Mouse (Mus musculus): ENCODE measurements around the gene Anapc16.

Anapc16 gene

GRCm38 (mm10) chr10:59980815-59981244 lies 22.1 kb downstream of the Anapc16 start:
- peak; percentile 87; the same call in 1 of the 2 replicates for TF ChIP-seq GATA4 (IDR thresholded peaks at IDR 0.05; ENCODE audit: insufficient replicate concordance, low read length)

DNA sequence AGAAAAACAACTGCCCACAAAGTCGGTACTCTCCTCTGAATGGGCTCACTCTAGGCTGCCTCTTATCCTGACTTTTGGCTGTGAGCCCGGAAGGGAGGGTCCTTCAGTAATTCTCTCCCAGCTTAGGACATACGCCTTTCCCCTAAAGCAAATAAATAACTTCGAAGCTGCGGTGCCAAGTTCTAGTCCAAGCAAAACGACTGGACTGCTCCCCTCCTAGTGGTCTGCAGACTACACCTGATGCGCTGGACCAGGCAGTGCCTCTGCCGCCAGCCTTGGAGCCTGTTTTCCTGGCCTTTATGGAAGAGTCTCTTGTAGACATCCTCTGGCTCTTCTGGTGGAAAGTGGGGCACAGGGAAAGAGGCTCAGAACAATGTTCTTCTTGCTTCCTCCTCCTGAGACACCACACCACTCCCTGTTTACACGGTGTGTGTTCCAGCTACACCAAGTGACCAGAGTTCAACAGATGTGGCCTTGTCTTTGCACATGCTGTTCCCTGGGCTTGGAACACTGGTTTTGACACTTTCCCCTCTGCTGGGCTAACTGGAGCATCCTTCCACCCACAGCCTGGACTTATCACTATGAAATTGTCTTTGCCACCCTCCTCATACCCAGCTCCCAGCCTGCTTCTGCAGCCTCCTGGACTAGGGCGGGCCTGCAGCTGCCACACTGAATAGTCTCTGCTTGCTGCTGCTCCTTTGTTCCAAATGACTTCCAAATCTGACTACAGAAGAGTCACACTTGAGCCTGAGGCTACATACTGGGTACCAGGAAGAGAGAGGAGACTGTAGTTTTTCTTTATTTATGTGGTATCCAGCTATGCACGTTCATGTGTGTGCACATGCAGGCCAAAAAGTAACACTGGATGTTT lies 23.8 kb downstream of the Anapc16 start:
- no peak for TF ChIP-seq GATA4 (IDR thresholded peaks at IDR 0.05; ENCODE audit: insufficient replicate concordance, low read length)

DNA sequence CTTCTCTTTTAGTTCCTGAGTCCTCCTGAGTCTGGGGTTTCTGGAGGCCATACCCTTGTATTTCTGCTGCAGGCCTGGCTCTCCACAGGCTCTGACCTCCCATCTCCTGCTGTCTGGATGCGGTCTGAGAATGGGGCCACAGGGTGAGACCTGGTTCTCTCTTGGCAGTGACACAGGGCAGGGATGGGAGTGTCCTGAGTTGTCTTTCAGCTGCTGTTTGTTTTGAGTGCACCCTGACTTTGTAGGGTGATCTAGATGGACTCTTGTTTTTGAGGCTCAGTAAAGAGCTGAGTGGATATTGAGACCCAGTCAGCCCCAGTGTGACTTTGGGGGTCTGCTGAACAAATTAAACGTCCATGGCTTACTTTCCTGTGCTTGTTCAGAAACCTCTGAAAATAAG lies 24.5 kb downstream of the Anapc16 start:
- TF ChIP-seq GATA4 (IDR thresholded peaks at IDR 0.05; ENCODE audit: insufficient replicate concordance, low read length) = no peak

DNA sequence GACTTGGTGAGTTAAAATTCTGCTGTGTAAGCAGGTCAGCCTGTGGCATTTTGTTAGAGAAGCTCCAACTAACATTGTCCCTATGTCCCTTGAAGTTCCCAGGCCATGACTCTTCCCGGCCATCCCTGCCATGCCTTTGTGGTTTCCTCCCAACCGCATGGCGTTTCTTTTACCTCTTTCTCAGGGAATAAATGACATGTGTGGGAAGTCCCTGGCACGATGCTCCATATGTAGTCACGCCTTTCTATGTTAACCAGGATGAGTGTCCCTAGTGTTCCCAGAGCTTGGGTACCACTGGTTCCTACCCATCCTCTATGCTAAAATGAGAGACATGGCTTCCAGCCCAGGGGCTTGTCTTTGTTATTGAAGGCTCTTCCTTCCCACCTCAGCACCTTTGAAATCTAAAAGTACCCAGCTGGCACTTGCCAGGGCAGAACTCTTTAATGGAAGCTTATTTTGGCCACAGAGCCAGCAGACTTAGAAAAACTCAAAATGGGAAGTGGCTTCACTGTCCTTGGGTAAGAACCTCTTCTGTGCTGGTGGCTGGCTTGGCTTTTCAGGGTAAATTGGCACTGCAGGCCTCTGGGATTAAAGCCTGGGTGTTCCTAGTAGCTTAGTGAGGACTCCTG lies 25.1 kb downstream of the Anapc16 start:
- TF ChIP-seq GATA4 (IDR thresholded peaks at IDR 0.05; ENCODE audit: insufficient replicate concordance, low read length) = no peak

DNA sequence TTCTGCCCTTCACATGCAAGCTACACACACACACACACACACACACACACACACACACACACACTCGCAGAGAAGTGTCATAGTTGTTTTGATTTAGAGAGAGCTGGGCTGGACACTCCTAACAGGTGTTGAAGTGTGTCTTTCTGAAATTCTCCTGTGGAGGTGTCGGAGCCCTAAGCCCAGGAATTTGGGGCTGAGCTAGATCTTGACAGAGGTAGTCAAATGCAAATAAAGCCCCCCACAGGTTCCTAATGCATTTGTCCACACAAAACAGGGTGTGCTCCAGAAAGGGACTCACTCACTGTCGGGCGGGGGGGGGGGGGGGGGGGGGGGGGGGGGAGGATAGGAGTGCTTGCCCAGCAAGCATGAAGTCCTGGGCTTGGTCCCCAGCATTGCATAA lies 25.8 kb downstream of the Anapc16 start:
- TF ChIP-seq GATA4 (IDR thresholded peaks at IDR 0.05; ENCODE audit: insufficient replicate concordance, low read length) = no peak

- TF ChIP-seq GATA4 (IDR thresholded peaks at IDR 0.05; ENCODE audit: insufficient replicate concordance, low read length) = no peak
Observed at GRCm38 (mm10) chr10:59974786-59975185, 28.1 kb downstream of the Anapc16 start.

DNA sequence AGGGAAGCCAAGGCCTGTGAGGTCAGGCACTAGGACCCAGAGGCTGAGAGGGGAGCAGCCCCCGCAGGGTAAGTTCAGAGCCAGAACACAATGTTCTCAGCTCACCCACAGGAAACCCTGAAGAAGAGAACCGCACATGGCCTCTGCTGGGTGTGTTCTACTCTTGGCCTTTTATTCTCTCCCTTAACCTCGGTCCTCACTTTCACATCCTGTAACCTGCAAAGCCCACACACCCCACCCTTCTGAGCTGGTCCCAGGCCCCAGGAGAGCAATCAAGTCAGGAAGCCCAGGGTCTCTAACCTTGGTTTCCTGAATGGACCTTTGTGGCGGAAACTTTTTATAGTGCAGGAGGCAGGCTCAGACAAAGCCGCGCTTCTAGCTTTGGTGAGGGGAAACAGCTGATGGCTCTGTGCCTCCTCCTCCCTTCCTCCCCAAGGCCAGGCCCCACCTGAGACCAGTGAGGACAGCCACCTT lies 28.7 kb downstream of the Anapc16 start:
- peak; percentile 83; the same call in 1 of the 2 replicates for TF ChIP-seq GATA4 (IDR thresholded peaks at IDR 0.05; ENCODE audit: insufficient replicate concordance, low read length)

DNA sequence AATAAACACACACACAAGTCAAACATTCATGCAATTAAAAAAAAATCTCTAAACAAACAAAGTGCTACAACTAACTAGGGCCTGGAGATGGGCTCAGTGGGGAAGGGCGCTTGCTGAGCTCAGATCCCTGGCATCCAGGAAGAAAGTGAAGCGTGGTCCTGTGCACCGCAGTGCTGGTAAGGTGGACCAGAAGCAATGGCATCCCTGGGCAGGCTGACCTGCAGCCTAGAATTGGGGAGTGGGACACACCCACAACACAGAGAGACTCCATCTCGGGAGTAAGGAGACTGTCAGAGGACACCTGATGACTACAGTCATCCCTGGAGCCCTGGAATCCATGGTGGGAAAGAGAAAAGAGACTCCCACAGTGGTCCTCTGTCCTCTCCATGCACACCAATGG lies 29.5 kb downstream of the Anapc16 start:
- no peak for TF ChIP-seq GATA4 (IDR thresholded peaks at IDR 0.05; ENCODE audit: insufficient replicate concordance, low read length)

DNA sequence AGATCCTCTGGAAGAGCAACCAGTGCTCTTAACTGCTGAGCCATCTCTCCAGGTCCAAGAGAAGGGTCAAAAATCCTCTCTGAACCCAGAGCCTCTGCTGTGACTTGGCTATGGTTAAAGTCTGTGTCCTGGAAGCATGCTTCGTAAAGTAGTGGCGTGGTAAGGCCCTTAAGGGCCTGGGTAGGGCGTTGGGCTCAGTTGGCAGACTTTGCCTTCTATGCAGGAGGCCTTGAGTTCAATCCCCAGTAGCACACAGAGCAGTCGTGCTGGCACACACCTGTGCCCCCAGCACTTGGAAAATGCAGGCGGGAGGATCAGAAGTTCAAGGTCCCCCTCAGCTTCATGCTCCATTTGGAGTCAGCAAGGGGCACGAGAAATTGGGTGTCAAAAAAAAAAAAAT lies 29.9 kb downstream of the Anapc16 start:
- no peak for TF ChIP-seq GATA4 (IDR thresholded peaks at IDR 0.05; ENCODE audit: insufficient replicate concordance, low read length)

DNA sequence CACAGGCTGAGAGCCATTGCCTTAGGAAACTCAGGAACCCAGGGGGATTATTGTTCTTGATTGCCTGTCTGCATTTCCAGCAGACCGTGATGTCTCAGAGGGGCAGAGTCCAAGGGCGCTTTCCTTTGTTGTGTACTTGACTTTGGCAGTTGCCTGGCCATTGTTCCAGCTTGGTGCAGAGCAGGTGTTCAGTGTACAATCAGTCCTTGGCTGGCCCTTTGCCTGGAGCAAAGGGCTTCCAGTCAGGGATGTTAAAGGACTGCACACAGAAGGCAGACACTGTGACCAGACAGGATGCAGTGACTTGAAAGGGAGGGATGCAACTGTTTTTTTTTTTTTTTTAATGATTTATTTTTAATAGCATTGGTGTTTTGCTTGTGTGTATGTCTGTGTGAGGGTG lies 30.4 kb downstream of the Anapc16 start:
- no peak; the same call in 1 of the 2 replicates for TF ChIP-seq GATA4 (IDR thresholded peaks at IDR 0.05; ENCODE audit: insufficient replicate concordance, low read length)

DNA sequence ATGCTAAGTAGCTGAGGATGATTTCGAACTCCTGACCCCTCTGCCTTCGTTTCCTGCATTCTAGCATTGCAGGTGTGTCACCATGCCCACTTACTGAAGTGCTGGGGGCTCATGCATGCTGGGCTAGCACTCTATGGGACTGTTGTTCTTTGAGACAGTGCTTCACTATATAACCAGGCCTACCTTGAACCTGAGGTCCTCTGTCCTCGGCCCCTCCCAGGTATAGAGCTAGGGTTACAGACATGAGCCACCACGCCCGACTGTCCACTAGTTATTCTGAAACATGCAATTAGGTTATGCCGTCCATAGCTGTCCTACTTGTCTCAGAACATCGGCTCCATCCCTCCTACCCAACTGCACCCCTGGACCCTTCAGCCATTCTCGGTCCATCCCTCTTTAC lies 31.1 kb downstream of the Anapc16 start:
- no peak for TF ChIP-seq GATA4 (IDR thresholded peaks at IDR 0.05; ENCODE audit: insufficient replicate concordance, low read length)

DNA sequence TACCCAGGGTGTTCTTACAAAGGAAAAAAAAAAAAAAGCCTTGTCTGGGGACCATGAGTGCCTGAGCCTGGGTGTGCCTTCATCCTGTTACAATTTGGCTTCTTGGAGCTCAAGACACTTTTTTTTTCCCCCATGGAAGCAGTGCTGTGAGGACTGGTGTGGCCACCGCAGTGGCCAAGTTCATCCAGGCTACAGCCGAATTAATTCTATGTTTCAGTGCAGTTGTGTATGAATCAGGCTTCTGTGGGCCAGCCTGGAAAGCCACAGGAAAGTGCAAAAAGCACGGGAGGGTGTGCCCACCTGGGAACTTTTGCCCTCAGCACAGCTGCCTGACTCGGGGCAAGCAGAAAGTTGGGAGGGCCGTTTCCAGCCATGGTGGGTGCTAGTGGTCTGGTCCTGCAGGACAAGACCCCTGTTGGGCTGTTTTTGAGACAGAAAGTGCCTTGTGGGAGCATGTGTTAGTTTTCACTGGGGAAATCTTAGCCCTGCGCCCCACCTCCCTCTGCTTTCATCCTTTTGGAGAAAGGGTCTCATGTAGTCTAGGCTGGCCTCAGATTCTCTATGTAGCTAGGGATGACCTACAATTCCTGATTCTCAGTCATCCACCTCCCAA lies 32.4 kb downstream of the Anapc16 start:
- no peak for TF ChIP-seq GATA4 (IDR thresholded peaks at IDR 0.05; ENCODE audit: insufficient replicate concordance, low read length)

DNA sequence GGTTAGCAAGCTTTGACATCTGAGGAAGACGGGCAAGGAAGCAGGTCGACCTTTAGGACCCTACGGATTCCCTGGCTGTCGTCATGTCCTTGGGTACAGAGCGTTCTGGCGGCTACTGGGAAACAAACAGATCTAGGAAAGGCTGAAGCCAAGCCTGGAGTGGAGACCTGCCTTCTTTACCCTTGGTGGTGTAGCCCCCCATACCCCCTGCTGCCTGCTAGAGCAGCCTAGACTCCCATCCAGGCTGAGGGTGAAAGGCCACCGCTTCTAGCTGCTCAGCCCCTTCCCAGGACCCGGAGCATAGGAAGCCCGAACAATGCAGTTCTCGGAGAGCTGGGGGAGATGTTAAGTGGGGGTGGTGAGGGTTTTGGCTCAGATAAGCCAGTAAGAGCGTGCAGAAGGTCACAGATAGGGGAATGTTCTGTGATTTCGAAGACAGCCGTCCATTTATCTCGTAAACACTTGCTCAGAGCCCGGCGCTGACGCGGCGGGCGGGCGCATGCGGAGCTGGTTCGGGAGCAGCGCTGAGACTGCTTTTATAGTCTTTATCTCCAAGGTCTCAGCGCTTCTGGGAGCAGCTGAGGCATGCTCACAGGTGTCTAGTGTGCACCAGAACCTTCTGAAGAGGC lies 33.0 kb downstream of the Anapc16 start:
- TF ChIP-seq GATA4 (IDR thresholded peaks at IDR 0.05; ENCODE audit: insufficient replicate concordance, low read length) = peak; percentile 92; the same call in 1 of the 2 replicates

- TF ChIP-seq GATA4 (IDR thresholded peaks at IDR 0.05; ENCODE audit: insufficient replicate concordance, low read length) = peak; percentile 61; the same call in 1 of the 2 replicates
Observed at GRCm38 (mm10) chr10:59967309-59967942, 35.5 kb downstream of the Anapc16 start.

DNA sequence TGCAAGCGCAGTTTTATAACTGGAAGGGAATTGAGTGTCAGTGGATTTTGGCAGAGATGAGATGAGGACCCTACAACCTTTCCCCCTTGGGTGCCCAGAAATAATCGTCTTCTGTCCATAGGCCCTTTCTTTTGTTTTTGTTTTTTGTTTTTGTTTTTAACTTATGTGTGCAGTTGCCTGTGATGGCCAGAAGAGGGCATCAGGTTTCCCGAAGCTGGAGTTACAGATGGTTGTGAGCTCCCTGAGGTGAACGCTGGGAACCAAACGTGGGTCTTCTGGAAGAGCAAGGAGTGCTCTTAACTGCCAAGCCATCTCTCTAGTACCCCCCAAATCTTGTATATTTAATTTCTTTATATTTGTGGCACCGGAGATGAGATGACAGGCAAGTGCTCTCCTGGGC lies 36.2 kb downstream of the Anapc16 start:
- no peak for TF ChIP-seq GATA4 (IDR thresholded peaks at IDR 0.05; ENCODE audit: insufficient replicate concordance, low read length)
